Mouse (Mus musculus): ENCODE measurements around the gene Mis12. TPM values are rescaled to one million over a fixed set of nuclear protein-coding genes. Genes with fewer than 3 reads are reported as not detected.
A peak's percentile ranks its signal among the peaks of the same experiment; 100 is the strongest.

Mis12 gene
- total RNA-seq (2021) = 10 to 100 TPM; 13.7 to 15.5 TPM
- long read RNA-seq, experiment 1, transcript Mis12-201 (3 exons, 3,003 nt) = major isoform, 10 of 11 reads
- long read RNA-seq, experiment 1, partial matches to known transcripts = 0 of 11 reads
- long read RNA-seq, experiment 1, other reads (novel, unspliced or antisense) = 1 of 11 reads
- long read RNA-seq, experiment 2, transcript Mis12-201 (3 exons, 3,003 nt) = major isoform, 13 of 18 reads
- long read RNA-seq, experiment 2, partial matches to known transcripts = 0 of 18 reads
- long read RNA-seq, experiment 2, other reads (novel, unspliced or antisense) = 3 of 18 reads

DNA sequence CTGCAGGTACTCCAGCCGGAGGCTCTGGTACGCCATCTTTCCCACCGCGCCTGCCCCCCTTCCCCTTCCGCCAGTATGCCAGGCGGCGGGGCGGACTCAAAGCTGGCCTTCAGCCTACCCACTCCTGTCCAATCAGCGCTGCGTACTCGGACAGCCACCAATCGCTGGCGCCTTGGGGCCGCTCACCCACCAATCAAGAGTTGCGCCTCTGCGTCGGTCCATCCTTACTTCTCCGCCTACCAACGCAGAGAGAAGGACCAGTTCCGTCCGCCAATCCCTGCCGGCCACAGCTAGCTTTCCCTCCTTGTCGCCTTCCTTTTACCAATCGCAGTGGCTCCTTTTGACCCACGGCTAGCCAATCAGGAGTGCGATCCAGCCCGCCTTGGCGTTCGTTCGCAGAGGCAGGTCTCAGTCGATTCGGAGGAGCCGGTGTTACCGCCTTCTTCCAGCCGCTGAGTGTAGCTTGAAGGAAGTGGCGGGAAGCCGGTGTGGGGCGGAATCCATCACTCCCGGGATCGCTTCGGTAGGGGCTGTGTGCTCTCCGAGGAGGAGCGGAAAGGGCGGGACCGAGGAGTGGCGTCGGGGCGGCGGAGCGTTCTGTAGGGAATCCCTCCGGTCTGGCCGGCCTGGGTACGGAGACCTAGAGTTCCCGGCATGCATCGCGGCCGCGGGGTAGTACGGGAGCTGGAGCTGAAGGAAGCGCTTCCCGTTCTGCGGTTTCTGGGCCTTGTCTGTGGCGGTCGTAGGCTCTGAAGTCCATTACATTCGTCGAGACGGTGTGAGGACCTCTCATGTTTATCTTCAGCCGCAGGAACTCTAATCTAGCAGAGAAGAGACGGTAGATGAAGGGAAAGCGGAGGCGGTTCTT, at the start of gene Mis12, which contains the start of gene Derl2:
Gene Mis12, plus strand, starts transcription at position 411 of the 868 bp plus-strand sequence.
Gene Derl2, minus strand, starts transcription at position 641 of the 868 bp plus-strand sequence.
- TF ChIP-seq CTCF (conservative IDR thresholded peaks at IDR 0.05) = peak; percentile 7; the same call in 1 of the 2 replicates
- Histone ChIP-seq H3K27ac (peak within 1 kb of the TSS; percentile 94), H3K4me3 (peak within 1 kb of the TSS; percentile 82)
- DNase-seq (ENCODE audit: low spot score in 2 of 2) = peak; percentile 97 to 100

DNA sequence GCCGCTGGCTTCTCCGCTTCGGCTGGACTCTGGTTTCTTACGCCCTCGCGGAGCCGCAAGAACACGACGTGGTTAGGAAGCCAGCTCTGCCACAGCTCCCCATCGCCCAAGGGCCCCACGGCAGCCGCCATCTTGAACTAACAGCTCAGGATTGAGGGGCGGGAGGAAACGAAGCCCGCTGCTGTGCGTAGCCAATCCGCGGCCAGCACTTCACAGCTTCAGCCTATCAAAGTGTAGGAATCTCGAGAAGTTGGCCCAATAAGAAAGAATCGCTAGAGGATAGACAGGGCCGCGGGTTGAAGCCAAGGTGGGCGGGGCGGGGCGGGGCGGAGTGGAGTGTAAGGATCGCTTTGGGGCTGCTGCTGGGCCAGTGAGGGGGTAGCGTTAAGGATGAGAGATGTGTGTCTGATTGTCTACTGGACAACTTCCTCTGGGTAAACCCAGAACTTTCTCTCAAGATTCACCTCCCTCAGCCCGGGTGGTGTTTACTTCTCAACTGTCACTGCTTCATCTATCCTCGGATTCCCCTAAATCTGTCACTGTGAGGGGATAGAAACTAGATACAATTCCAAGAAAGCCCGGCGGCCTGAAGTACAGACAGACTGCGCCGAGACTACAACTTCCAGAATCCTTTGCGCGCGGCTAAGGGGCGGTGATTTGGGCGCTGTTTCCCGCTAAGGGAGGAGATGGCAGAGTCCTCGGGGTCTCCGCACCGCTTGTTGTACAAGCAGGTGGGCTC, 49.4 kb upstream of the Mis12 start, which contains the start of the genes Nup88 and Rpain:
Gene Nup88, minus strand, starts transcription at position 153 of the 739 bp plus-strand sequence.
Gene Rpain, plus strand, starts transcription at position 393 of the 739 bp plus-strand sequence.
- Histone ChIP-seq H3K27ac (peak within 1 kb of the TSS; percentile 98), H3K4me3 (peak within 1 kb of the TSS; percentile 91)
- no peak for TF ChIP-seq CTCF (conservative IDR thresholded peaks at IDR 0.05)
- DNase-seq (ENCODE audit: low spot score in 2 of 2) = peak; percentile 92 to 95

DNA sequence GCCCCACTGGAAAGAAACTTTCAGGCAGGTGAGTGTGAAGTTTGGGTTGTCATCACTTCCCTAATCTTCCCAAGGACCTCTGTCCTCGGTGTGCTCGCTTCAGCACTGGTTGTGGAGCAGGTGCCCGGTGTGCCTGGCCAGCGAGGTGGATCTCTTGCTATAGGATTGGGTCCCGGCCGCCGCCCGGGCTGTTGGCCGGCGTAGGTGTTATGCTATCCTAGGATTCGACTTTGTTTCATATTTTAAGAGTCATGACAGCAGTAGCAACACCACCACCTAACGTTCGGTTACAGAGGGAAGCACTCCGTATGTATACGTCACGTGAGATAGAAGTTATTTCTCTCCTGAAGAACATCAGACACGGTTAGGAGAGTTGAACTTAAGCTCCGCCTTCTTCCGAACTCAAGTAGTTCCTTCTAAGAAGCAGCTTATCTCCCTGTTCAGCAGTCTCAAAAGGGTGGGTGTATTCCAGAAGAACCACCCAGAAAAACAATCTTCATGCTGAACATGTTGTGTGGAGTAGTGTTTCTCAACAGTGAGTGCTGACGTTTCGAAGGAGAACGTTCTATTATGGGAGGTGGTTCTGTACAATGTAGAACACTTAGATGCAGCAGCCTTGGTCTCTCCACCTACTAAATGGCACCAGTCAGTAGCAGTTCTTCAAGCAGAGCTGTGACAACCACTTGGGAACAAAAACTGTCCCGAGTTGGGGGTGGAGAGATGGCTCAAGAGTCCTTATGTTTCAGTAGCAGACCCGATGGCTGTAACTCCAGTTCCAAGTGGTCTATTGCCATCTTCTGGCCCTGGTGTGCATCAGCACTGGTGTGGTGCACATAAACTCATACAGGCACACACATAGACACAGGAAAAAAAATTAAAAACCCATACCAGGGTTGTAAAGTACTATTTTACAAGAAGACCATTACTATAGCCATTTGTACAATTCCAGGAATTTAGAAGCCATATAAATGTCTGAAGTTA, 48.6 kb upstream of the Mis12 start:
- TF ChIP-seq CTCF (conservative IDR thresholded peaks at IDR 0.05) = peak; percentile 37
- Histone ChIP-seq H3K4me3 (peak overlapping the region; percentile 91), H3K27ac (peak overlapping the region; percentile 91)
- DNase-seq (ENCODE audit: low spot score in 2 of 2) = no peak

DNA sequence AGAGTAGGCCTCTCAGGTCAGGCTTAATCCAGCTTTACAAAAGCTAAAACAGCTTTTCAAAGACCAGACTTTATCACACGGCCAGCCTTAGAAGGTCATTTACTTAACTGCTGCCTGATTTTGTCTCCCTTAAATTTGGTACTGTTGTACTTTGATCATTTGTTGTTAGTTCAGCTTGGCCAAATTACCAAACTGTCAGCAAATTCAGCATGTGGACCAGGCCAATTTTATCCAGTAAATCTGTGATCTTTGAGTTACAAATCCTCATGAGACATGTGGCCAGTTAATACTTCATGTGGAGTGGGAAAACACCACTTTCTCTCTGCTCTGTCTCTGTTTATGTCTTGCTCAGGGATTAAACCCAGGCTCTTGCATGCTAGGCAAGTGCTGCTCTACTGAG, 46.8 kb upstream of the Mis12 start:
- Histone ChIP-seq H3K27ac (no peak overlapping the region), H3K4me3 (no peak overlapping the region)
- no peak for DNase-seq (ENCODE audit: low spot score in 2 of 2)
- no peak for TF ChIP-seq CTCF (conservative IDR thresholded peaks at IDR 0.05)

- no peak for DNase-seq (ENCODE audit: low spot score in 2 of 2)
- Histone ChIP-seq H3K27ac (no peak overlapping the region), H3K4me3 (no peak overlapping the region)
- TF ChIP-seq CTCF (conservative IDR thresholded peaks at IDR 0.05) = peak; percentile 59
These were observed 45.5 kb upstream of the Mis12 start for GRCm38 (mm10) chr11:70973947-70974346.

GRCm38 (mm10) chr11:70975193-70975592, 44.2 kb upstream of the Mis12 start:
- TF ChIP-seq CTCF (conservative IDR thresholded peaks at IDR 0.05) = no peak
- peak; percentile 25 to 61 for DNase-seq (ENCODE audit: low spot score in 2 of 2)
- Histone ChIP-seq H3K4me3 (no peak overlapping the region), H3K27ac (peak overlapping the region; percentile 44; the same call in 1 of the 2 replicates)

- no peak overlapping the region for H3K4me3 ChIP-seq
These were observed 42.1 kb upstream of the Mis12 start for GRCm38 (mm10) chr11:70977293-70977692.

DNA sequence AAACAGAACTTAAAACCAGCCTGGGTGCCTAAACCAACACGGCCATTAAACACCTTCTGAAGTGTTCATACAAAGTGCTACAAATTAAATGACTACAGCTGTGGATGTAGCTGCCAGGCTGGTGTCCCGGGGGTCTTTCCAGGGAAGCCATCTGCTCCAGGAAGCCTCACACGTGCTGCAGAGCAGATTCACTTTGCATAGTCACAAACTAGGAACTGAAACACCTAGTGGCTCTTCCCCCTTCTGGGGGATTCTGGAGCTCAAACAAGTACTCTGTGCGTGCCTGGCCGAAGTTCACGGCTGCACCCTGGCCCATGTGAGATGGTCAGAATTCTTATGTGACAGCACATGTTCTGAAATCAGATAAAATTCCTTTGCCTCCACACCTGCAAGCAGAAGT, 39.2 kb upstream of the Mis12 start:
- TF ChIP-seq CTCF (conservative IDR thresholded peaks at IDR 0.05) = no peak
- H3K27ac ChIP-seq = no peak overlapping the region
- DNase-seq (ENCODE audit: low spot score in 2 of 2) = no peak
- H3K4me3 ChIP-seq = no peak overlapping the region

More at GRCm38 (mm10) chr11:70977293-70977692, 42.1 kb upstream of the Mis12 start:
- TF ChIP-seq CTCF (conservative IDR thresholded peaks at IDR 0.05) = no peak
- DNase-seq (ENCODE audit: low spot score in 2 of 2) = no peak
- no peak overlapping the region for H3K27ac ChIP-seq

DNA sequence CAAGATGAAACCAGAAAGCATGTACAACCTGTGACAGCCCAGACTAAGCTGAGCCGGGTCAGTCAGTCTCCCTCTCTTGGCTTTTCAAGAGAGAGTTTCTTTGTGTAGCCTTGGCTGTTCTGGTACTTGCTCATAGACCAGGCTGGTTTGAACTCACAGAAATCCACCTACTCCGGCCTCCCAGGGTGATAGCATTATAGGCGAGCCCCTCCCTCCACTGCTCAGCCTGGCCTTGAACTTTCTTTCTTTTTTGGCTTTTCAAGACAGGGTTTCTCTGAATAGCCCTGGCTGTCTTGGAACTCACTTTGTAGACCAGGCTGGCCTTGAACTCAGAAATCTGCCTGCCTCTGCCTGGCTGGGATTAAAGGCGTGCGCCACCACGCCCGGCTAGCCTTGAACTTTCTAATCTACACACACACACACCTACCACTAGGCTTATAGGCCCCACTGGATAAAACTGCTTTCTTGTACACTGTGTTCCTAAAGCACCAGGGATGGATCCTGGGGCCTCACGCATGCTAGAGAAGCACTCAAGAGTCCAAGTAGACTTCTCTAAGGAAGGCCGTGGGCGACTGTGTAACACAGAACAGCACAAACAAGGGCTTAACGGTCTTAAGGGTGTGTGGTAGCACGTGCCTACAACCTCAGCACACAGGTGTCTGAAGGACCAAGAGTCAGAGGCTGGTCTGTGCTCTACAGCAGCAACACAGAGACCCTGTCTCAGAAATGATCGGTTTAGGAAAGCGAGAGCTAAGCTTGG, 38.5 kb upstream of the Mis12 start:
- no peak for TF ChIP-seq CTCF (conservative IDR thresholded peaks at IDR 0.05)
- no peak overlapping the region for H3K4me3 ChIP-seq
- H3K27ac ChIP-seq = no peak overlapping the region
- no peak for DNase-seq (ENCODE audit: low spot score in 2 of 2)

GRCm38 (mm10) chr11:70982030-70982429, 37.4 kb upstream of the Mis12 start:
- peak overlapping the region; percentile 94 for H3K4me3 ChIP-seq
- no peak for TF ChIP-seq CTCF (conservative IDR thresholded peaks at IDR 0.05)
- DNase-seq (ENCODE audit: low spot score in 2 of 2) = no peak
- peak overlapping the region; percentile 94; the same call in 1 of the 2 replicates for H3K27ac ChIP-seq

All from layer of hippocampus, adult 2 months (tissue).